Mouse (Mus musculus) left cerebral cortex, postnatal 4 days (tissue): ENCODE results near the gene Slc6a1. TPM values are rescaled to one million over a fixed set of nuclear protein-coding genes. Genes with fewer than 3 reads are reported as not detected.

Source experiments
- DNase-seq: peaks from one replicate; pipeline ENCODE4 v3.0.0-alpha.2; 2022
- intact Hi-C: fragments of 180-260 bp; cut with DNase I; formaldehyde crosslinking; loops from one replicate; pipeline ENCODE4 v1.15.1; 2025
- total RNA-seq, 2 experiments: library from RNA; stranded (reverse); gene quantifications; 2 replicates each; pipeline ENCODE4 v1.2.3; 2021

Gene Slc6a1
- total RNA-seq, 2 experiments from 2014 or later = 190 to 242 TPM

DNA sequence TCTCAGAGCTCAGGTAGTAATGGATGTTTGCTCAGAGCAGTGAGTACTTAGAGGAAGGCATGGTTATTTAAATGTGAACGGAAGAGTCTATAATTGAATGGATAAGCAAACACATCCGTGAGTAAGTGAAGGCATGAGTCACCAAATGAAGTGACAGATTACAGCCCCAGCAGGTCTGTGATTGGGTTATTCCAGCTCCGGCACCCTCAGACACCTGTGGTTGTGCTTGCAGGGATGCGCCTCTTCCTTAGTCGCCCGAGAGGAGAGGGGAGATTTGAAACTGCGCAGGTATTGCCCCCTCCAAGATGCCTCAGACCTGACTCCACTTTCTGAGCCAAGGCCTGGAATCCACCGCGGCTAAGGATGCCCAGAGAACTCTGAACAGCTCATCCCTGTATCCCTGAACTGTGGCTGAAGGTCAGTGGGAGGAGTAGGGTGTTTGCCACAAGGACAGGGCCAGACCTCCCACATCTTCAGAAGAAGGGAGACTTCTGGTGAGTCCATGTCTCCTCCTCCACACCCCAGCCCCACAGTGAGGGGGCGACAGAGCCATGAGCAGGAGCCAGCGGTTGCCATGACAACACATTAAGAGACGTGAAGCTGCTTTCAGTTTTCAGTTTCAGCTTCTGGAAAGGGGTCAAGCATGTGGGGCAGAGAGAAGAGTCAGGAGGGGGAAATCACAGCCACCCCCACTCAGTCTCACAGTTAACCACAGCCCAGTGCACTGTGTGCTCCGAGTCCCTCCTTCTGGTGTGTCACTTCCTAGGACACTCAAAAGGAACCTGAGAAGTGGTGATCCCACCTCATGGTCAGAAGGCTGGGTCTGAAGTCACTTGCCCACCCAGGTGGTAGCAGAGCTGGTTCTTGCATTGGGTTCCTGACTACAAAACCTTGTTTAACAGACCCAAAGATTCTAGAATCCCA, 65.7 kb downstream of the Slc6a1 start:
- DNase-seq = peak; percentile 54
- intact Hi-C loops = loop anchor here (5.0 kb wide), 1 partner anchor 349 kb away; no protein-coding TSS in a partner anchor

DNA sequence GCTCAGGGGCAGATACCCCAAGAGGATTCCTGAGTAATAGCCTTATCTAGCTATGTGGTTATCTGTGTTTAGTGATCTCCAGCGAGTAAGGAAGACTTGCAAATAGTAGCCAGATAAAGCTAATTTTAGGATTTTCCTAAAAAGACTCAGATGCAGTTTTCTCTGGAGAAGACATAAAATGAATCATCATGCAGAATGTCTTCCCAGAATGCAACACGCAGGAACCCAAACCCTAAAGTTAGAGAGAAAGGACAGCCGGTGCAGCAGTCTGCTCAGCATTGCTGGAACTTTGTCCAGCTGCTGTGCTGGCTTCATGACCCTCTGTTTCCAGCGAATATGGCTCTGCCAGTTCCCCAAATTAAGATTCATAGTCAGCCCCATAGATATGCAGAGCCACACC, 72.2 kb downstream of the Slc6a1 start:
- intact Hi-C loops = no loop called here
- no peak for DNase-seq

DNA sequence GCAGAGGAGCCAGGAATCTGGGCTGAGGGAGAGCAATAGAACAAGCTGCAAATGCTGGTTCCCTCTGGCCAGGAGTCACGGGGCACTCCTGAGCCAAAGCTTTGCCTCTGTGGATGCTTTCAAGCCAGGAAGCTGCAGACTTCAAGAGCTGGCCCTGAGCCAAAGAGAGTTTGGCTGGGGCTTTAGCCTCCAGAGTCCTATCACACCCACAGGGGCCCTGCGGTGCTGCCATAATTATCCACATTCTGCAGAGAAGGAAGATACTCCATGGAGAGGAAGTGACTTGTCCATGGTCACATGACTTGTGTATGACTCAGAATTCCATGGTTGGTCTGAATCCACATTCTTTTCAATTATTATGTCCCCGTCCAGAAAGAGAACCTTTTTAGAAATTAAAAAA, 75.7 kb downstream of the Slc6a1 start:
- peak; percentile 60 for DNase-seq
- intact Hi-C loops = no loop called here

DNA sequence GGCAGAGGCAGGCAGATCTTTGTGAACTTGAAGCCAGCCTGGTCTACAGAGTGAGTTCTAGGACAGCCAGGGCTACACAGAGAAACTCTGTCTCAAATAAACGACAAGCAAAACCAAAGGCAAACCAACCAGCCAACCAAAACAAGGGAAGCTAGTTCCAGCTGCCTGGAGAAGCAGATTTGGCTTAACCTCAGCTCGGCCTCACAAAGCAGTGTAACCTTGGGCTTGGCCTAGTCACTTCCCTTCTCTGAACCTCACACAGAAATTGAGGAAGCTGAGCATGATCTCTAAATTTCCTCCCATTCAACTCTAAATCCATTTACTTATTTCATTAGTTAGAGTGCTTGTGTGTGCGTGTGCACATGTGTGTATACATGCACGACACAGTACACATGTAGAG, 79.9 kb downstream of the Slc6a1 start:
- no peak for DNase-seq
- intact Hi-C loops = no loop called here

DNA sequence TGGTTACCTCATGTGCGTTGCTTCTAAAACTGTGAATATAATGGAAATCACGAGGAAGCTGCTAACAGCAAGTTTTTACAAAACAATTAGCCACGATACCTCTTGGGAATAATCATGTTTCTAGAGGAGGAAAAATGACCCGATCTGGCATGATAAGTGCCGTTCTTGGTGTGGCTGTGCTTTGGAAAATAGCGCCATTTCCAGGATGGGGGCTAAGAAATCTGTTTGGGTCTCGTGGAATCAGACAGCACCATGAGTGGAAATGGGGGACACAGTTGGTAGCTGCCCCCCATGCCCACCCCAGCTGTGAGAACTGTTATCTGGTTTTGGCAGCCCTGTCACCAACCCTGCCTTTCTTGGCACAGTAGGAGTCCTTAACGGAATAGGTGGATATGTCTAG, 81.3 kb downstream of the Slc6a1 start:
- DNase-seq = no peak
- intact Hi-C loops = no loop called here

DNA sequence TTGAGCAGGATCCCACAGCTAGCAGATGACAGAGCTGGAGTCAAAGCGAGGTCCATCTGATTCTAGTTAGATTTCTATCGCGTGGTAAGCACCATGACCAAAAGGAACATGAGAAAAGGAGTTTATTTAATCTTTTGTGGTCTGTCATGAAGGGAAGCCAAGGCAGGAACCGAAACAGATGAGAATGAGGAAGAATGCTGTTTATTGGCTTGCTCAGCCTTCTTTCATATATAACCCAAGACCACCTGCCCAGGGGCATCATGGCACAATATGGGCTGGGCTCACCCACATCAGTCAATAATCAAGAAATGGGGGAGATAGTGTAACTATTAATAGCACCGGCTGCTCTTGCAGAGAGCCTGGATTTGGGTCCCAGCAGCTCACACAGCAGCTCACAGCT, 82.3 kb downstream of the Slc6a1 start:
- intact Hi-C loops = no loop called here
- DNase-seq = no peak

DNA sequence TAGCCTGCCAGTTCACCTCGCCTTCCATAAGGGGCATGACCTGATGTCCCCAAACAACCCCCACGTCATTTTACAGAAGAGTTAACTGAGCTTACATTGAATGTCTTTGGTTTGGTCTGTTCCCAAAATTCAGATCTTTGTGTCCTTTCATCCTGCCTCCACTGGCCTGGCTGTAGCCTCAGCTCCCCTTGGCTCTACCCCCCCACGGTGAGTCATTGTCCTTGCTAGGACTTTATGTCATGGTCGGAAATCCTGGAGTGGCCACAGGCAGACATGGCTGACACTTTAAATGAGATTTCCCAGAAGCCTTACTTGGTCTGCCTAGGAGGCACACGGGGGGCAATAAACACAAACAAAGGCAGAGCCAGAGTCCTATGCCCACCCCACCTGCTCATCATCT, 83.8 kb downstream of the Slc6a1 start:
- no peak for DNase-seq

More for the DNA sequence above, 83.8 kb downstream of the Slc6a1 start:
- intact Hi-C loops = no loop called here

Other genes with a start within 250 kb of the Slc6a1 start
- 100 to 1,000 TPM; 204 to 209 TPM for gene Atp2b2, start 240.0 kb upstream of the Slc6a1 start, total RNA-seq
- 100 to 1,000 TPM; 131 to 148 TPM for gene Slc6a11, start 151.4 kb upstream of the Slc6a1 start, total RNA-seq
- 1 to 10 TPM; 4.9 to 5.1 TPM for gene Hrh1, start 115.3 kb downstream of the Slc6a1 start, total RNA-seq